Comparison of ENCODE assay signal across 19 mouse cellular contexts in the genomic region with DNA sequence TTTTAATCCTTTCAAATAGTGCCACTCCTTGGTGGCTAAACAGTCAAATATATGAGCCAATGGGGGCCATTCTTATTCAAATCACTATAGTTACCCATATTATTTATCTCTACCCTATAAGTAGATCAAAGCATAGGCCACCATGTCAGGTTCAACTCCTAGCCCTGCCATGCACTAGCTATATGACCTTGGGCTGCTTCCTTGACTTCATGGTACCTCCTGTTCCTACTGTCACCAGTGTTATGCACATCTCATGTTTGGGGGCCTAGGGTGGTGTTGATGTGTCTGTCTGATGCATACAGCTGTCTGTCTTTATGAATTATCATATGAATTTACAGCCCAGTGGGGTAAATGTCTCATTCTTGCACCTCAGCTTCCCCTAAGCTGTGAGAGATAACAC.
DNase-seq lines count a peak whose midpoint lies in the region; ATAC-seq lines count a peak whose summit lies in the region.
"Had no signal": no experiment of that assay in that cellular context is flagged by ENCODE, and none has a peak within 500 bp of the region (broad histone marks: within the 10 kb centered on the region; RNA-seq: fewer than 3 reads in every experiment).

No protein-coding gene starts in this region.

- no peaks in the 10 kb centered on the region for H3K36me3 ChIP-seq in midbrain, embryonic 11.5 days (ENCODE audit: control insufficient read depth, insufficient read depth, low read length)
- no peaks in the 10 kb centered on the region for H3K36me3 ChIP-seq in midbrain, embryonic 14.5 days (ENCODE audit: control insufficient read depth, insufficient read depth, low read length)
- H3K36me3 ChIP-seq: G1E had no signal

- H3K4me2 ChIP-seq in midbrain, embryonic 11.5 days, result no peak overlapping the region
- no peak overlapping the region for H3K4me2 ChIP-seq in midbrain, embryonic 14.5 days (ENCODE audit: low read length)

- peak; percentile 62 for DNase-seq in heart, adult 11 months
- no peak for DNase-seq in heart, postnatal 36 days
- peak; percentile 80 for DNase-seq in midbrain, embryonic 11.5 days (ENCODE audit: low spot score, missing footprints)
- no peak for DNase-seq in midbrain, embryonic 14.5 days
- DNase-seq: adrenal gland, adult 2 months; adrenal gland, adult 8-10 months; adrenal gland, postnatal 10 days; adrenal gland, postnatal 14 days; adrenal gland, postnatal 25 days; adrenal gland, postnatal 36 days; B cell, adult 2 months; cerebellum, adult 11 months; cerebellum, adult 11-12 months; cerebellum, adult 18-20 months had no signal

- H3K4me3 ChIP-seq in midbrain, embryonic 11.5 days (ENCODE audit: low read depth, low read length), result no peak overlapping the region
- no peak overlapping the region for H3K4me3 ChIP-seq in midbrain, embryonic 14.5 days (replicated peaks; ENCODE audit: low read depth, low read length)

- H3K9me3 ChIP-seq in midbrain, embryonic 11.5 days (ENCODE audit: control insufficient read depth, low read length), result no peaks in the 10 kb centered on the region
- H3K9me3 ChIP-seq in midbrain, embryonic 14.5 days (ENCODE audit: control insufficient read depth, low read length), result no peaks in the 10 kb centered on the region

- intact Hi-C loops in heart, postnatal 36 days (cut with DNase I), result no loop called here

- no peak overlapping the region for H3K27ac ChIP-seq in midbrain, embryonic 11.5 days (ENCODE audit: low read depth, low read length)
- H3K27ac ChIP-seq in midbrain, embryonic 14.5 days (replicated peaks; ENCODE audit: low read depth, low read length), result no peak overlapping the region

- ATAC-seq in midbrain, embryonic 11.5 days (ENCODE audit: low FRiP score), result no peak
- ATAC-seq in midbrain, embryonic 14.5 days (ENCODE audit: low FRiP score, low TSS enrichment), result no peak
- ATAC-seq: activated CD4-positive, CD25-positive, alpha-beta regulatory T cell, adult 4 months; CD4-positive, CD25-positive, alpha-beta regulatory T cell, adult 4 months; Patski had no signal

- no peak overlapping the region for H3K9ac ChIP-seq in midbrain, embryonic 11.5 days (ENCODE audit: low read length)
- no peak overlapping the region for H3K9ac ChIP-seq in midbrain, embryonic 14.5 days (replicated peaks; ENCODE audit: low read length)

- H3K27me3 ChIP-seq in midbrain, embryonic 11.5 days (ENCODE audit: control insufficient read depth, insufficient read depth, low read length), result no peaks in the 10 kb centered on the region
- H3K27me3 ChIP-seq in midbrain, embryonic 14.5 days (ENCODE audit: control insufficient read depth, insufficient read depth, low read length), result no peaks in the 10 kb centered on the region
- H3K27me3 ChIP-seq: CH12.LX, Patski had no signal

- H3K4me1 ChIP-seq in midbrain, embryonic 11.5 days (ENCODE audit: control insufficient read depth, insufficient read depth, low read length), result peaks cover 4% of the 10 kb centered on the region; the same call in 1 of the 2 replicates
- H3K4me1 ChIP-seq in midbrain, embryonic 14.5 days (ENCODE audit: control insufficient read depth, insufficient read depth, low read length), result 0 out of 2 replicates have a peak, but pooled peaks cover 4% of the 10 kb centered on the region

Comparison
In these comparisons a context has a peak if more than half of its experiments do, and no peak if none do; other contexts are left out.
1. DNase-seq: peak in heart, adult 11 months (single experiment) and midbrain, embryonic 11.5 days (single experiment); none in heart, postnatal 36 days (0 of 2) and midbrain, embryonic 14.5 days (single experiment).